8 mouse cellular contexts compared by ENCODE assay signal in the genomic region with DNA sequence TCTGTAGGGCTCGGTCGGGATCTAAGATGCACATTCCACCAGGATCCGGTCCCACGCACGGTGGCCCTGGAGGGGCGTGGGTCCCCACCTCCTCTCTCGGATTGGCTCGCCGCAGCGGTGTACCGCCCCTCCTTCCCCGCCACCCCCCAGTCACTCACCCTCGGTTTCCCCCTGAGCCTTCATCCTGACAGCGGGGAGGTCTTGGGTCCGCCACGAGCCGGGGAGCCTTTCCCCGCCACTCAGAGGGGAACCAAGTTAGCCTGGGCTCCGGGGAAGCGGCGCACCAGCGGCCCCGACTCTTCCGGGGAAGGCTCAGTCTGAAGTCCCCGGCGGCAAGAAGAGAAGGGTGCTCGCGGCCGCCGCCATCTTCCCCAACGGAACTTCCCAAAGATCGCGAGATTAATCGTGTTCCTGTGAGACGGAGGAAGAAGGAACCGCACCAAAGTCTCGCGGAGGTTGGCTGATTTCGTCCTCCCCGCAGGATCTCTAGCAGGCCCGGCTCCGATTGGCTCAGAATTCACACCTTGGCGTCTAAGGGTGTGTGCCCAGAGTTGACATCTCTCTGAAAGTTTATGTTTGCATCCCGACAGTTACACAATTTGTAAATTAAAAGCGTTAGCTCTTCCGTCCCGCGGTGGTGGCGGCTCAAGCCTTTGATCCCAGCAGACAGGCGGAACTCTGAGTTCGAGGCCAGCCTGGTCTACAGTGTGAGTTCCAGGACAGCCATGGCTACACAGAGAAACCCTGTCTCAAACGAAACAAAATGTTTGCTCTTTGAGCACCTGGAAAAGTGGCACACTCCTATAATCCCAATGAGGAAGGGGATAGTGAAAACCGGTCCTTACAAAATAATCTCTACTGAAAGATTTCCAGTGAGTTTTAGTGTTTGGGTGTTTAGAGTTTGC. TPM values are rescaled to one million over a fixed set of nuclear protein-coding genes. Genes with fewer than 3 reads are reported as not detected.
DNase-seq lines count a peak whose midpoint lies in the region; ATAC-seq and TF ChIP-seq lines count a peak whose summit lies in the region.

TSS of gene Med1 (minus strand) at position 393 of the 905 bp plus-strand sequence.

- peak; percentile 95 for ATAC-seq in activated CD4-positive, CD25-positive, alpha-beta regulatory T cell, adult 4 months

- H3K4me1 ChIP-seq in cortical plate, adult 2 months (ENCODE audit: control insufficient read depth, insufficient read depth, low read length), result 0 out of 2 replicates have a peak, but pooled peaks cover 2% of the 10 kb centered on the region
- H3K4me1 ChIP-seq in megakaryocyte, embryonic 14.5 days, result peaks cover 27% of the 10 kb centered on the region

- no peaks in the 10 kb centered on the region for H3K9me3 ChIP-seq in megakaryocyte, embryonic 14.5 days

- H3K36me3 ChIP-seq in megakaryocyte, embryonic 14.5 days (replicated peaks; ENCODE audit: low read length), result peaks cover 32% of the 10 kb centered on the region

- 0 out of 2 replicates have a peak within 1 kb of the TSS, but pooled peaks have one; percentile 35 for H3K27ac ChIP-seq in cortical plate, adult 2 months (ENCODE audit: insufficient read depth, low read length)

- TF ChIP-seq CTCF in cortical plate, adult 2 months (IDR thresholded peaks at IDR 0.05; ENCODE audit: extremely low read depth, insufficient read depth, low read length), result no peak

- no peaks in the 10 kb centered on the region for H3K27me3 ChIP-seq in megakaryocyte, embryonic 14.5 days (replicated peaks)

- H3K4me3 ChIP-seq in cortical plate, adult 2 months (ENCODE audit: insufficient read depth, low read length), result peak within 1 kb of the TSS; percentile 57
- H3K4me3 ChIP-seq in megakaryocyte, embryonic 14.5 days (replicated peaks), result peak within 1 kb of the TSS; percentile 97

- DNase-seq in gastrocnemius, adult 8-10 months (ENCODE audit: low spot score in 2 of 2), result peak; percentile 86 to 90
- peak; percentile 98 for DNase-seq in hindlimb bud, embryonic 11.5 days (ENCODE audit: extremely low spot score, low read depth, low spot score)
- DNase-seq in left cerebral cortex, adult 8-10 months (ENCODE audit: low spot score in 2 of 2), result peak; percentile 90 to 91
- DNase-seq in right cerebral cortex, postnatal 10 days (ENCODE audit: low spot score in 2 of 2), result peak; percentile 96 to 97
- DNase-seq in urinary bladder, postnatal 25 days (ENCODE audit: low spot score), result peak; percentile 81

- TF ChIP-seq POLR2A in cortical plate, adult 2 months (IDR thresholded peaks at IDR 0.05; ENCODE audit: extremely low read depth, insufficient read depth, low read length), result peak; percentile 88

RNA-seq across cellular contexts. Expression of gene Med1, which starts in this region (rescaled TPM):
- polyA plus RNA-seq in activated CD4-positive, CD25-positive, alpha-beta regulatory T cell, adult 4 months (2017; shearing (Covaris generic)), result 10 to 100 TPM; 60.6 to 70.5 TPM
- polyA plus RNA-seq in cortical plate, adult 2 months (2012; rRNA removed), result 21.7 and 23.3 TPM in 2 replicates
- 10 to 100 TPM; 21.4 to 28.2 (median 25.6) TPM for total RNA-seq in gastrocnemius, adult 8-10 months (2022)
- 10 to 100 TPM; 41.3 to 50.8 (median 46.0) TPM for total RNA-seq in left cerebral cortex, adult 8-10 months (2022)
- 6.4 and 8.2 TPM in 2 replicates for polyA plus RNA-seq in megakaryocyte, embryonic 14.5 days (2012; ENCODE audit: insufficient read depth, low replicate concordance)

Comparison
In these comparisons a context has a peak if more than half of its experiments do, and no peak if none do; other contexts are left out.
1. Peak in every context shown above with its lines: DNase-seq, ATAC-seq, H3K4me3 ChIP-seq and H3K27ac ChIP-seq.